Mouse (Mus musculus): ENCODE measurements around the gene Gm11983. TPM values are rescaled to one million over a fixed set of nuclear protein-coding genes. Genes with fewer than 3 reads are reported as not detected.

Gm11983 gene
- not detected in 2 replicates for polyA plus RNA-seq (2012)

GRCm38 (mm10) chr11:6837554-6837953, at the start of gene Gm11983:
Gene Gm11983 (minus strand): TSS chr11:6837654.
- TF ChIP-seq GATA1 (IDR thresholded peaks at IDR 0.05; ENCODE audit: low read length), result no peak

DNA sequence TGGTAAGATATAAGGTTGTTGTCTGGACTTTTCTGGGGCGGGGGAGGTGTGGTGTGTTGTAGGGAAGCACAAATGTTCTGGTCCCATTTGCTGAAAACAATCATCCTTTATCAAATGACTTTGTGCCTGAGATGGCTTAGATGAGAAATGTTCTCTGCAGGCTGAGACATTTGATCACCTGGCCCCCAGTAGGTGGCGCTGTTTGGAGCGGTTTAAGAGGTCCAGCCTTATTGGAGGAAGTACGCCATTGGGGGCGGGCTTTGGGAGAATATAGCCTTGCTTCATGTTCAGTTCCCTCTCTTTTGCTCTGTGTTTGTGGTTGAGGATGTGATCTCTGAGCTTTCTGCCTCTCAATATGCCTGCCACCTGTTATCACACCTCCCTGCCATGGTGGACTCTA, 44.2 kb upstream of the Gm11983 start:
- TF ChIP-seq GATA1 (IDR thresholded peaks at IDR 0.05; ENCODE audit: low read length), result no peak

DNA sequence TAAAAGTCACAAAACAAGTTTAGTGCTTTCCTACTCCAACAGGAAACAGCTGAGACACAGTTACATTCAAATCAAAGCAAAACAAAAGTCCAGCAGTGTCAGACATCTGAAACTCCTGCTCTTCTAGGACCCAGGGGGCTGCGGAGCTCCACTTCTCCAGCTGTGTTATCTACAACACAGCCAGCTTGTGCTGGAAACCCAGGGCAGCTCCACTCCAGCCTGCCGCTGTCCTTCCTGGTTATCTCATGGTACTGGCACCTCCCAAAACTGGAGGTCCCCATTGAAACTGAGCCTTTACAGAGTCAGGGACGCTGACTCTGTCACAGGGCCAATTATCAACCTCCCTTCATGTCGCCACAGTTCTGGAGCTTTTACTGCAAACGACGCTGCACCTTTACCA, 40.3 kb upstream of the Gm11983 start:
- no peak for TF ChIP-seq GATA1 (IDR thresholded peaks at IDR 0.05; ENCODE audit: low read length)

DNA sequence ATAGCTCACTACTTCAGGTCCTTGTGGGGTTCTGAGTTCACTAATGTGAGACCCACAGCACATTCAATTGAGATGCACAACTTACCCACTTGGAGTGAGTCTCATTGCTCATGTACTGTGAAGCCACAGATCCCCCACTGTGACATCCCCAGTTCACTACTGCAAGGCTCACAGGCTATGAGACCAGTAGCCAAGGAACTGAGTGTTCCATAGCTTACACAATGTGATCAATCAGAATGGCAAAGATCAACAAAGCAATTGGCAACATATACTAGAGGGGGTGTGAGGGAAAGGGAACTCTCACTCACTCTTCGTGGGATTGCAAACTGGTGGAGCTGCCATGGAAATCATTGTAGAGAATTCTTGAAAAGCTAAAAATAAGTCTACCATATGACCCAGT, 33.5 kb upstream of the Gm11983 start:
- TF ChIP-seq GATA1 (IDR thresholded peaks at IDR 0.05; ENCODE audit: low read length), result no peak

GRCm38 (mm10) chr11:6865536-6865935, 28.1 kb upstream of the Gm11983 start:
- no peak for TF ChIP-seq GATA1 (IDR thresholded peaks at IDR 0.05; ENCODE audit: low read length)

GRCm38 (mm10) chr11:6862185-6862584, 24.7 kb upstream of the Gm11983 start:
- TF ChIP-seq GATA1 (IDR thresholded peaks at IDR 0.05; ENCODE audit: low read length), result no peak

- TF ChIP-seq GATA1 (IDR thresholded peaks at IDR 0.05; ENCODE audit: low read length), result no peak
Measured at GRCm38 (mm10) chr11:6859898-6860858, 22.7 kb upstream of the Gm11983 start.

GRCm38 (mm10) chr11:6859096-6859495, 21.6 kb upstream of the Gm11983 start:
- TF ChIP-seq GATA1 (IDR thresholded peaks at IDR 0.05; ENCODE audit: low read length), result no peak

DNA sequence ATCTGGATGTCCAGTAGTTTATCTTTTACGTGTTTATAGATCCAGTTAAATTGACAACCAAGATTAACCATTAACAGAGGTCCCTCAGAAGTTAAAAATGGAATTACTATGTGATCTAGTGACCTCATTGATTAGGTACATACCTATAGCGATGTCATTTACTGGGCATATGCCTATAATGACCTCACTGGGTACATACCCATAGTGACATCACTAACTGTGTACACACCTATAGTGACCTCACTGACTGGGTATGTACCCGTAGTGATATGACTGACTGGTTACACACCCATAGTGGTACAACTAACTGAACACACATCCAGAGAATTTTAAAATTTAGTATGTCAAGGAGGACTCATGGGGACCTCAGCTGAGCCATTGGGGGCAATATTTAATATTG, 18.5 kb upstream of the Gm11983 start:
- no peak for TF ChIP-seq GATA1 (IDR thresholded peaks at IDR 0.05; ENCODE audit: low read length)

GRCm38 (mm10) chr11:6843831-6844230, 6.4 kb upstream of the Gm11983 start:
- TF ChIP-seq GATA1 (IDR thresholded peaks at IDR 0.05; ENCODE audit: low read length), result no peak

GRCm38 (mm10) chr11:6842160-6842559, 4.7 kb upstream of the Gm11983 start:
- TF ChIP-seq GATA1 (IDR thresholded peaks at IDR 0.05; ENCODE audit: low read length), result no peak

GRCm38 (mm10) chr11:6840775-6841174, 3.3 kb upstream of the Gm11983 start:
- no peak for TF ChIP-seq GATA1 (IDR thresholded peaks at IDR 0.05; ENCODE audit: low read length)

DNA sequence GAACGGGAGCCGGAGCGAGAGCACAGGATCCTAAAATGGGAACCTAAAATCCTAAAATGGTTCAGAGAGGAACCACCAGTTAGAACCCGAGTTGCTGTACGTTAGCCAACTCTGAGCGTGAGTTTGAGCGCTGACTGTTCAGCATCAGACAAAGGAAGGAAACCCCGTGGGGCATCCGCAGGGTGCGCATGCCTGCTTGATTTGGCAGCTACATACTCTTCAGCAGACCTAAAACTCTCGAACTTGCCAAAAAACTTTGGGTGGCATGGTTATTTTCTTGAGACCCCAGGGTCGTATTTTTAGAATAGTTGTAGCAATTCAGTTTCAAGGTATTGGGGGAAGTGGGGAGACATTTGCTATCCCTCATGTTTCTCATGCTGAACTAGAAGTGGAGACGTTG, 2.8 kb downstream of the Gm11983 start:
- no peak for TF ChIP-seq GATA1 (IDR thresholded peaks at IDR 0.05; ENCODE audit: low read length)

DNA sequence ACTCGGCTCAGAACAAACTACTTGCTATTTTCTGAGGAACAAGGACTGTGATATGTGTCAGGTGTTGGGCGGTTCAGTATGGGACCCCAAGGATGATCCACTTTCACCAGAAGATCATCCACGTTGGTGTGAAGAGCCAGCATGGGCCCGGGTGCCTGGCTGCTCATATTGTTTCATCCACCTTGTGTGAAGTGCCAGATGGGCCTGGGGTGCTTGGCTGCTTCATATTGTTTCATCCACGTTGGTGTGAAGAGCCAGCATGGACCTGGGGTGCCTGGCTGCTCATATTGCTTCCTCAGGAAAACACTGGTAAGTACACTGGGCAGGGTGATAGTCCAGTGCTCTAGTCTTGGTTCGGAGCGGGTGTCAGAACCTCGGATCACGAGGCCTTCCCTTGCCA, 3.7 kb downstream of the Gm11983 start:
- no peak for TF ChIP-seq GATA1 (IDR thresholded peaks at IDR 0.05; ENCODE audit: low read length)

GRCm38 (mm10) chr11:6831931-6832330, 5.5 kb downstream of the Gm11983 start:
- no peak for TF ChIP-seq GATA1 (IDR thresholded peaks at IDR 0.05; ENCODE audit: low read length)

GRCm38 (mm10) chr11:6828196-6828595, 9.3 kb downstream of the Gm11983 start:
- TF ChIP-seq GATA1 (IDR thresholded peaks at IDR 0.05; ENCODE audit: low read length), result no peak

DNA sequence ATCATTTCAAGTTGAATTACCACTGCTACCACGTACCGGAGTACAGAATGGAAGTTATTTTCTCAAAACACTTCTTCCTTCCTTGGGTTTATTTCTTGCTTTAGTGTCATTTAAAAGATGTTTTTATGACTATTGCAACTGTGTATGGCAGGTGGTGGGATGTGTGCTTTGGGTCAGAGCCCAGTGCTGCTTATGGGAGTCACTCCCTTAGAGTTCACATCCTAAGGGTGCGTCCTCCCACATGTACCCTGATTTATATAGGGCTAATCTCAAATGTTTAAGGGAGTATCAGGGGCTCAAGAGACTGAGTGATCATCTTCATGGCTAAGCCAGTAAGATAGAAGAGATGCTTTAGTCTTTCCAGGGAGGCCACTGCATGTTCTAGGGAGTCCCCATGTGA, 11.3 kb downstream of the Gm11983 start:
- TF ChIP-seq GATA1 (IDR thresholded peaks at IDR 0.05; ENCODE audit: low read length), result no peak
